Mouse (Mus musculus): ENCODE results near the gene Lsm14b. TPM values are rescaled to one million over a fixed set of nuclear protein-coding genes. Genes with fewer than 3 reads are reported as not detected.

Gene Lsm14b
- total and polyA plus RNA-seq, 3 experiments = 34.2 to 44.4 TPM; not detected in 1

GRCm38 (mm10) chr2:180034753-180035152 is 10.0 kb downstream of the Lsm14b start:
- Histone ChIP-seq H3K4me1 (ENCODE audit: control insufficient read depth in 1 of 2, insufficient read depth in 2 of 2, low read length in 2 of 2) (peaks cover 0 to 17% of the 10 kb centered on the region in 2 experiments; a peak in 2 of 4 replicates), H3K36me3 (ENCODE audit: control insufficient read depth in 1 of 2, insufficient read depth in 2 of 2, low read length in 2 of 2) (peaks cover 19 to 28% of the 10 kb centered on the region in 2 experiments), H3K79me2 (ENCODE audit: control insufficient read depth, insufficient read depth, low read length, poor library complexity) (peaks cover 6% of the 10 kb centered on the region), H3K27ac (ENCODE audit: control insufficient read depth, low read depth, low read length) (no peak overlapping the region), H3K27me3 (ENCODE audit: control insufficient read depth in 1 of 2, insufficient read depth in 2 of 2, low read length in 2 of 2) (no peaks in the 10 kb centered on the region), H3K9ac (ENCODE audit: control insufficient read depth, low read depth, low read length, poor library complexity, severe bottlenecking) (no peak overlapping the region), H3K9me3 (replicated peaks; ENCODE audit: insufficient read depth, low read length) (no peaks in the 10 kb centered on the region), H3K4me3 (ENCODE audit: control insufficient read depth in 1 of 2, insufficient read depth in 1 of 2, low read depth in 2 of 2, low read length in 2 of 2) (no peak overlapping the region)
- no peak for TF ChIP-seq GABPA (IDR thresholded peaks at IDR 0.05; ENCODE audit: low read depth, low read length)
- TF ChIP-seq NRF1 (IDR thresholded peaks at IDR 0.05; ENCODE audit: insufficient read depth, low read depth, low read length, poor library complexity, severe bottlenecking) = no peak
- TF ChIP-seq MAFK (IDR thresholded peaks at IDR 0.05; ENCODE audit: borderline replicate concordance, low read depth, low read length) = no peak
- no peak for TF ChIP-seq ETS1 (IDR thresholded peaks at IDR 0.05; ENCODE audit: low read depth, low read length)
- TF ChIP-seq TBP (IDR thresholded peaks at IDR 0.05; ENCODE audit: low read depth, low read length) = no peak
- no peak for TF ChIP-seq UBTF (IDR thresholded peaks at IDR 0.05; ENCODE audit: borderline replicate concordance, insufficient read depth, low read depth, low read length)
- no peak for TF ChIP-seq TCF12 (IDR thresholded peaks at IDR 0.05; ENCODE audit: low read depth, low read length)
- no peak for TF ChIP-seq CTCF (IDR thresholded peaks at IDR 0.05 in 2 of 3, conservative IDR thresholded peaks at IDR 0.05 in 1 of 3; ENCODE audit: control insufficient read depth in 1 of 3, insufficient read depth in 1 of 3, low read depth in 2 of 3, low read length in 3 of 3, poor library complexity in 1 of 3, severe bottlenecking in 1 of 3)
- no peak for DNase-seq (ENCODE audit: low read depth, low spot score)

- peak overlapping the region; percentile 87 to 91; a peak in 3 of 4 replicates for H3K4me3 ChIP-seq (ENCODE audit: control insufficient read depth in 1 of 2, insufficient read depth in 1 of 2, low read depth in 2 of 2, low read length in 2 of 2)
- H3K27ac ChIP-seq (ENCODE audit: control insufficient read depth, low read depth, low read length) = no peak overlapping the region
- H3K9ac ChIP-seq (ENCODE audit: control insufficient read depth, low read depth, low read length, poor library complexity, severe bottlenecking) = peak overlapping the region; percentile 95
- H3K9me3 ChIP-seq (replicated peaks; ENCODE audit: insufficient read depth, low read length) = no peaks in the 10 kb centered on the region
- no peak for DNase-seq (ENCODE audit: low read depth, low spot score)
- H3K4me1 ChIP-seq (ENCODE audit: control insufficient read depth in 1 of 2, insufficient read depth in 2 of 2, low read length in 2 of 2) = peaks cover 4 to 17% of the 10 kb centered on the region in 2 experiments; a peak in 3 of 4 replicates
- H3K79me2 ChIP-seq (ENCODE audit: control insufficient read depth, insufficient read depth, low read length, poor library complexity) = peaks cover 43% of the 10 kb centered on the region
- no peaks in the 10 kb centered on the region for H3K27me3 ChIP-seq (ENCODE audit: control insufficient read depth in 1 of 2, insufficient read depth in 2 of 2, low read length in 2 of 2)
- H3K36me3 ChIP-seq (ENCODE audit: control insufficient read depth in 1 of 2, insufficient read depth in 2 of 2, low read length in 2 of 2) = peaks cover 13 to 24% of the 10 kb centered on the region in 2 experiments
- no peak for TF ChIP-seq BHLHE40 (IDR thresholded peaks at IDR 0.05; ENCODE audit: borderline replicate concordance, low read depth, low read length)
- no peak for TF ChIP-seq SMC3 (IDR thresholded peaks at IDR 0.05; ENCODE audit: low read depth, low read length)
- TF ChIP-seq GABPA (IDR thresholded peaks at IDR 0.05; ENCODE audit: low read depth, low read length) = no peak
- TF ChIP-seq USF2 (IDR thresholded peaks at IDR 0.05; ENCODE audit: borderline replicate concordance in 1 of 2, insufficient read depth in 1 of 2, low read depth in 1 of 2, low read length in 2 of 2) = no peak
- TF ChIP-seq USF1 (IDR thresholded peaks at IDR 0.05; ENCODE audit: low read depth, low read length) = no peak
- no peak for TF ChIP-seq HCFC1 (IDR thresholded peaks at IDR 0.05; ENCODE audit: low read depth, low read length)
- TF ChIP-seq ELF1 (IDR thresholded peaks at IDR 0.05; ENCODE audit: low read depth, low read length) = no peak
- no peak for TF ChIP-seq JUND (IDR thresholded peaks at IDR 0.05; ENCODE audit: low read depth, low read length)
- TF ChIP-seq SIN3A (IDR thresholded peaks at IDR 0.05; ENCODE audit: low read length) = no peak
- no peak for TF ChIP-seq GATA1 (IDR thresholded peaks at IDR 0.05; ENCODE audit: low read depth, low read length)
- TF ChIP-seq RCOR1 (IDR thresholded peaks at IDR 0.05; ENCODE audit: low read depth, low read length) = no peak
- TF ChIP-seq E2F4 (IDR thresholded peaks at IDR 0.05; ENCODE audit: borderline replicate concordance, low read depth, low read length) = no peak
- no peak for TF ChIP-seq TBP (IDR thresholded peaks at IDR 0.05; ENCODE audit: low read depth, low read length)
- no peak for TF ChIP-seq CTCF (IDR thresholded peaks at IDR 0.05 in 2 of 3, conservative IDR thresholded peaks at IDR 0.05 in 1 of 3; ENCODE audit: control insufficient read depth in 1 of 3, insufficient read depth in 1 of 3, low read depth in 2 of 3, low read length in 3 of 3, poor library complexity in 1 of 3, severe bottlenecking in 1 of 3)
- TF ChIP-seq ZNF384 (IDR thresholded peaks at IDR 0.05; ENCODE audit: low read depth, low read length) = no peak
- TF ChIP-seq ZKSCAN1 (IDR thresholded peaks at IDR 0.05; ENCODE audit: low read depth, low read length) = no peak
- TF ChIP-seq POLR2A (IDR thresholded peaks at IDR 0.05; ENCODE audit: control insufficient read depth in 1 of 2, insufficient read depth in 1 of 2, low read depth in 1 of 2, low read length in 2 of 2, poor library complexity in 1 of 2) = no peak; a peak in 1 of 4 replicates
Observed at GRCm38 (mm10) chr2:180040406-180040805, 15.6 kb downstream of the Lsm14b start.
